Mouse (Mus musculus): ENCODE measurements around the gene Ttll1. TPM values are rescaled to one million over a fixed set of nuclear protein-coding genes. Genes with fewer than 3 reads are reported as not detected.

The Ttll1 gene
- polyA plus RNA-seq, 1 experiment from 2014 or later: 101 TPM

GRCm38 (mm10) chr15:83445908-83446307, 64.8 kb downstream of the Ttll1 start:
- no peaks in the 10 kb centered on the region for H3K27me3 ChIP-seq
- no peaks in the 10 kb centered on the region for H3K9me3 ChIP-seq
- 95% methylated on average over 2 of the region's 2 CpGs for WGBS
- ATAC-seq (replicated peaks): no peak
- H3K9ac ChIP-seq (replicated peaks): no peak overlapping the region
- peaks cover 13% of the 10 kb centered on the region for H3K4me1 ChIP-seq
- no peaks in the 10 kb centered on the region for H3K36me3 ChIP-seq
- H3K4me2 ChIP-seq (replicated peaks): no peak overlapping the region
- no peak overlapping the region for H3K4me3 ChIP-seq
- H3K27ac ChIP-seq (replicated peaks): no peak overlapping the region

- Histone ChIP-seq H3K4me3 (no peak overlapping the region), H3K27ac (replicated peaks) (no peak overlapping the region), H3K36me3 (no peaks in the 10 kb centered on the region), H3K4me2 (replicated peaks) (no peak overlapping the region), H3K9me3 (no peaks in the 10 kb centered on the region), H3K4me1 (peaks cover 13% of the 10 kb centered on the region), H3K9ac (replicated peaks) (no peak overlapping the region), H3K27me3 (no peaks in the 10 kb centered on the region)
- 65% methylated on average over 5 of the region's 5 CpGs for WGBS
- ATAC-seq (replicated peaks): no peak
These were observed 65.3 kb downstream of the Ttll1 start for GRCm38 (mm10) chr15:83445383-83445782.

- H3K4me2 ChIP-seq (replicated peaks): no peak overlapping the region
- WGBS: 77% methylated on average over 6 of the region's 6 CpGs
- no peaks in the 10 kb centered on the region for H3K27me3 ChIP-seq
- H3K4me1 ChIP-seq: peaks cover 13% of the 10 kb centered on the region
- H3K27ac ChIP-seq (replicated peaks): no peak overlapping the region
- H3K4me3 ChIP-seq: no peak overlapping the region
- H3K9me3 ChIP-seq: no peaks in the 10 kb centered on the region
- ATAC-seq (replicated peaks): no peak
- H3K36me3 ChIP-seq: no peaks in the 10 kb centered on the region
- H3K9ac ChIP-seq (replicated peaks): no peak overlapping the region
These were observed 66.3 kb downstream of the Ttll1 start for GRCm38 (mm10) chr15:83444425-83444824.

GRCm38 (mm10) chr15:83442495-83443037, 68.1 kb downstream of the Ttll1 start:
- no peak for ATAC-seq (replicated peaks)
- WGBS: 92% methylated on average over 4 of the region's 4 CpGs
- no peak overlapping the region for H3K27ac ChIP-seq (replicated peaks)
- no peaks in the 10 kb centered on the region for H3K36me3 ChIP-seq
- no peak overlapping the region for H3K9ac ChIP-seq (replicated peaks)
- no peaks in the 10 kb centered on the region for H3K27me3 ChIP-seq
- H3K4me1 ChIP-seq: peaks cover 2% of the 10 kb centered on the region
- H3K4me2 ChIP-seq (replicated peaks): no peak overlapping the region
- H3K9me3 ChIP-seq: no peaks in the 10 kb centered on the region
- no peak overlapping the region for H3K4me3 ChIP-seq

DNA sequence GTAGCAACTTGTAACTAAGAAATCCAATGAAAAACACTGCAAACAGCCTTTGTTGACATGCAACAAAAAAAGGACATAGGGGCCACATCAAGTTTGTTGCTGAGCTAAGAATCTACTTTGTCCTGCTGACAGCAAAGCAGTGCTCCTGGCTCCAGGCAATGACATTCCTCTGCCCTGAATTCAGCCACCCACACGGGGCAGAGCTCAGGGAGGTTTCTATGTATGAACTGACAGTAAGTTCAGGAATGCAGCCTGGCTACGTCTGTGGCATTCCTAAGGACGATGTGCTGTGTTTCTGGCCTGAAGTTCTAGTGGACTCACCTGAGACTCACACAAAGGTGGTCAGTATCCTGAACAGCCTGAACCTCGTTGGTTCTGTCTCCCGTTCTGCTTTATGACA, 70.0 kb downstream of the Ttll1 start:
- ATAC-seq (replicated peaks): no peak
- no peak overlapping the region for H3K9ac ChIP-seq (replicated peaks)
- WGBS: 81% methylated on average over 5 of the region's 5 CpGs
- H3K9me3 ChIP-seq: no peaks in the 10 kb centered on the region
- no peaks in the 10 kb centered on the region for H3K27me3 ChIP-seq
- H3K4me3 ChIP-seq: no peak overlapping the region
- H3K4me1 ChIP-seq: peaks cover 3% of the 10 kb centered on the region
- no peak overlapping the region for H3K4me2 ChIP-seq (replicated peaks)
- no peak overlapping the region for H3K27ac ChIP-seq (replicated peaks)
- no peaks in the 10 kb centered on the region for H3K36me3 ChIP-seq

DNA sequence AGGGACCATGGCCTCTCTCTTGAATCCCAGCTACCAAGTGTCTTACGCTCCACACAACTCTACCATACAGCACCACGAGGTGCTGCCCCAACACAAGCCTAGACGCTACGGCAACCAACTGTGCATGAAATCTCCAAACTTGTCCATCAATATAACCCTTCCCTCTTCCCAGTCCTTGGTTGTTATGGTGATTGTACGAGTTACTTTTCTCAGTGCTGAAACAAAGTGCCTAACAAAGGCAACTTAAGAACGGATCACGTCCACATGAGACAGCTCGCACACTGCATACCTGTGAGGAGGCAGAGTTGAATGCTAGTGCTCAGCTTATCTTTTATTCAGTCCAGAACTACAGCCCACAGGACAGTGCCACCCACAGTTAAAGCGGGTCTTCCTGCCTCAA, 74.2 kb downstream of the Ttll1 start:
- Histone ChIP-seq H3K4me2 (replicated peaks) (no peak overlapping the region), H3K9me3 (no peaks in the 10 kb centered on the region), H3K27me3 (no peaks in the 10 kb centered on the region), H3K36me3 (no peaks in the 10 kb centered on the region), H3K4me1 (peaks cover 12% of the 10 kb centered on the region), H3K27ac (replicated peaks) (no peak overlapping the region), H3K9ac (replicated peaks) (no peak overlapping the region), H3K4me3 (no peak overlapping the region)
- WGBS: 82% methylated on average over 9 of the region's 9 CpGs
- ATAC-seq (replicated peaks): no peak

GRCm38 (mm10) chr15:83435324-83436090, 75.2 kb downstream of the Ttll1 start:
- Histone ChIP-seq H3K9ac (replicated peaks) (no peak overlapping the region), H3K36me3 (no peaks in the 10 kb centered on the region), H3K4me1 (peaks cover 12% of the 10 kb centered on the region), H3K9me3 (no peaks in the 10 kb centered on the region), H3K27ac (replicated peaks) (no peak overlapping the region), H3K27me3 (no peaks in the 10 kb centered on the region), H3K4me2 (replicated peaks) (no peak overlapping the region), H3K4me3 (no peak overlapping the region)
- WGBS: 63% methylated on average over 8 of the region's 8 CpGs
- no peak for ATAC-seq (replicated peaks)

GRCm38 (mm10) chr15:83434692-83435091, 76.0 kb downstream of the Ttll1 start:
- no peak overlapping the region for H3K27ac ChIP-seq (replicated peaks)
- no peak overlapping the region for H3K9ac ChIP-seq (replicated peaks)
- H3K36me3 ChIP-seq: no peaks in the 10 kb centered on the region
- H3K27me3 ChIP-seq: no peaks in the 10 kb centered on the region
- no peak for ATAC-seq (replicated peaks)
- H3K9me3 ChIP-seq: no peaks in the 10 kb centered on the region
- H3K4me1 ChIP-seq: peaks cover 12% of the 10 kb centered on the region
- WGBS: 79% methylated on average over 4 of the region's 4 CpGs
- no peak overlapping the region for H3K4me2 ChIP-seq (replicated peaks)
- H3K4me3 ChIP-seq: no peak overlapping the region

Small RNA genes lying within 50 kb of the gene (microRNA-seq; reads per million reads assigned to microRNA genes)
- gene Gm24575: not detected

Other genes with a start within 250 kb of the Ttll1 start
- 38.7 and 39.6 TPM in 2 replicates for gene Arfgap3, start 160.6 kb downstream of the Ttll1 start, polyA plus RNA-seq (2015; fragmentation: Nextera tagmentation; extraction: Ambion mirVana)
- gene Pacsin2, start 46.3 kb downstream of the Ttll1 start, polyA plus RNA-seq (2015; fragmentation: Nextera tagmentation; extraction: Ambion mirVana): 21.5 and 25.5 TPM in 2 replicates
- gene Bik, start 16.0 kb upstream of the Ttll1 start, polyA plus RNA-seq (2015; fragmentation: Nextera tagmentation; extraction: Ambion mirVana): 0.60 and 1.2 TPM in 2 replicates
- 10.5 and 11.2 TPM in 2 replicates for gene Tspo, start 52.7 kb upstream of the Ttll1 start, polyA plus RNA-seq (2015; fragmentation: Nextera tagmentation; extraction: Ambion mirVana)
- 36.0 and 38.8 TPM in 2 replicates for gene Mcat, start 52.9 kb upstream of the Ttll1 start, polyA plus RNA-seq (2015; fragmentation: Nextera tagmentation; extraction: Ambion mirVana)
- gene Ttll12, start 84.3 kb upstream of the Ttll1 start, polyA plus RNA-seq (2015; fragmentation: Nextera tagmentation; extraction: Ambion mirVana): 45.0 and 47.2 TPM in 2 replicates
- gene Scube1, start 214.1 kb upstream of the Ttll1 start, polyA plus RNA-seq (2015; fragmentation: Nextera tagmentation; extraction: Ambion mirVana): 17.9 and 20.9 TPM in 2 replicates

All from forebrain, embryonic 15.5 days (tissue).